Mouse (Mus musculus) myocyte (in vitro differentiated cells): Measurements from ENCODE around the gene Mios.

ENCODE experiments used
- CEBPB ChIP-seq: IDR thresholded peaks from 2 replicates; pipeline ENCODE4 v1.6.1; 2011; ENCODE audit warnings: mild to moderate bottlenecking, moderate library complexity; ENCODE audit not compliant: poor library complexity, insufficient read depth, severe bottlenecking
- E2F4 ChIP-seq: IDR thresholded peaks from one replicate; pipeline ENCODE4 v1.6.1; 2011; ENCODE audit warnings: mild to moderate bottlenecking, control low read depth, moderate library complexity; ENCODE audit not compliant: insufficient read depth
- MAX ChIP-seq: IDR thresholded peaks from one replicate; pipeline ENCODE4 v1.6.1; 2011; ENCODE audit warnings: low read depth, mild to moderate bottlenecking, control low read depth
- MYOD1 ChIP-seq, 3 experiments: IDR thresholded peaks; one replicate each; pipeline ENCODE4 v1.6.1; 2011; ENCODE audit warnings: control low read depth in 2 of 3, low read depth in 2 of 3, mild to moderate bottlenecking in 2 of 3, moderate library complexity in 1 of 3; ENCODE audit not compliant: insufficient read length in 2 of 3, control insufficient read depth in 1 of 3
- MYOG ChIP-seq, 3 experiments: IDR thresholded peaks; one replicate each; pipeline ENCODE4 v1.6.1; 2011; ENCODE audit warnings: control low read depth in 2 of 3, low read depth in 2 of 3, mild to moderate bottlenecking in 2 of 3; ENCODE audit not compliant: insufficient read length in 2 of 3, control insufficient read depth in 1 of 3, insufficient read depth in 1 of 3
- POLR2A ChIP-seq: IDR thresholded peaks from one replicate; pipeline ENCODE4 v1.6.1; 2011; ENCODE audit warnings: low read depth, mild to moderate bottlenecking, control low read depth, moderate library complexity; ENCODE audit not compliant: insufficient read length
- POLR2AphosphoS2 ChIP-seq: IDR thresholded peaks from one replicate; pipeline ENCODE4 v1.6.1; 2011; ENCODE audit warnings: low read depth, control low read depth; ENCODE audit not compliant: insufficient read length
- REST ChIP-seq: IDR thresholded peaks from one replicate; pipeline ENCODE4 v1.6.1; 2011; ENCODE audit warnings: mild to moderate bottlenecking, control low read depth, moderate library complexity; ENCODE audit not compliant: insufficient read depth, insufficient read length
- SRF ChIP-seq: IDR thresholded peaks from one replicate; pipeline ENCODE4 v1.6.1; 2011; ENCODE audit warnings: low read depth; ENCODE audit not compliant: control insufficient read depth, insufficient read length
- TCF12 ChIP-seq: IDR thresholded peaks from one replicate; pipeline ENCODE4 v1.6.1; 2011; ENCODE audit warnings: mild to moderate bottlenecking, control low read depth; ENCODE audit not compliant: poor library complexity, insufficient read depth, severe bottlenecking
- TCF3 ChIP-seq: IDR thresholded peaks from one replicate; pipeline ENCODE4 v1.6.1; 2011; ENCODE audit warnings: low read depth, control low read depth; ENCODE audit not compliant: insufficient read length
- USF1 ChIP-seq: IDR thresholded peaks from one replicate; pipeline ENCODE4 v1.6.1; 2011; ENCODE audit warnings: low read depth, mild to moderate bottlenecking, control low read depth, moderate library complexity

GRCm38 (mm10) chr6:8209047-8209865 lies at the start of gene Mios:
- TF ChIP-seq MAX, result no peak
- TF ChIP-seq MYOD1 (IDR thresholded peaks at IDR 0.05; ENCODE audit: control insufficient read depth in 1 of 3, insufficient read length in 2 of 3, low read depth in 2 of 3), result no peak
- TF ChIP-seq POLR2A, result peak; percentile 77
- TF ChIP-seq TCF3, result peak; percentile 2
- TF ChIP-seq CEBPB, result no peak
- TF ChIP-seq USF1, result no peak
- no peak for TF ChIP-seq TCF12
- no peak for TF ChIP-seq E2F4
- TF ChIP-seq REST, result no peak
- peak; percentile 71 for TF ChIP-seq POLR2AphosphoS2
- peak in 1 of 3 experiments; percentile 7 for TF ChIP-seq MYOG (IDR thresholded peaks at IDR 0.05; ENCODE audit: control insufficient read depth in 1 of 3, insufficient read depth in 1 of 3, insufficient read length in 2 of 3, low read depth in 2 of 3)
- no peak for TF ChIP-seq SRF
